Mouse (Mus musculus): ENCODE measurements around the gene Myoz1. TPM values are rescaled to one million over a fixed set of nuclear protein-coding genes. Genes with fewer than 3 reads are reported as not detected.
"Not testable (repeated sequence)": the region's sequence is repeated elsewhere in the genome, so short reads cannot be mapped to it uniquely, and the experiment has no call there.

Myoz1 gene
- 1.8 and 7.9 TPM in 2 replicates for polyA plus RNA-seq (2015; fragmentation: Nextera tagmentation; extraction: Ambion mirVana)

- no peak within 1 kb of the TSS for H3K4me3 ChIP-seq (ENCODE audit: low read length)
- no peak within 1 kb of the TSS for H3K4me2 ChIP-seq (ENCODE audit: low read depth, low read length)
- no peak within 1 kb of the TSS for H3K9ac ChIP-seq (ENCODE audit: low read length)
These were observed at the start of gene Myoz1 for GRCm38 (mm10) chr14:20656361-20656760. Gene Myoz1 (minus strand): TSS chr14:20656540.

DNA sequence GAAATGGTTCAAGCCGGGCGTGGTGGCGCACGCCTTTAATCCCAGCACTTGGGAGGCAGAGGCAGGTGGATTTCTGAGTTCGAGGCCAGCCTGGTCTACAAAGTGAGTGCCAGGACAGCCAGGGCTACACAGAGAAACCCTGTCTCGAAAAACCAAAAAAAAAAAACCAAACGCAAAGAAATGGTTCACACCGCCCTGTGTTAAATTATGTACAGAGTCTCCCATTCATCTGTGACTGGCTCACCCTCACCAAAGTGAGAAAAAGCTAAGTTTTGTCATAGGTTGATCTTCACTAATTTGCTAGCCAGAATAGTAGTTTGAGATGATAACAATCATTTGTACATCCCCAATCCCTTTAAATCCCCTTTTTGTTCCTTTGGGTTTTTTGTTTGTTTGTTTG is 47.1 kb upstream of the Myoz1 start:
- not testable (repeated sequence) for H3K27me3 ChIP-seq (ENCODE audit: control insufficient read depth, insufficient read depth, low read depth, low read length); H3K9me3 ChIP-seq (ENCODE audit: control insufficient read depth, low read length); H3K36me3 ChIP-seq (ENCODE audit: control insufficient read depth, insufficient read depth, low read length); ATAC-seq (ENCODE audit: low read depth)
- Histone ChIP-seq H3K9ac (ENCODE audit: low read length) (peak overlapping the region; percentile 83), H3K27ac (ENCODE audit: low read length) (peak overlapping the region; percentile 78), H3K4me1 (replicated peaks; ENCODE audit: control insufficient read depth, insufficient read depth, low read length) (peaks cover 22% of the 10 kb centered on the region), H3K4me2 (ENCODE audit: low read depth, low read length) (peak overlapping the region; percentile 70), H3K4me3 (ENCODE audit: low read length) (peak overlapping the region; percentile 83)
- 9% methylated on average over 7 of the region's 8 CpGs for WGBS

More at GRCm38 (mm10) chr14:20656361-20656760, at the start of gene Myoz1:
- ATAC-seq (ENCODE audit: low read depth), result no peak
- Histone ChIP-seq H3K27me3 (ENCODE audit: control insufficient read depth, insufficient read depth, low read depth, low read length) (no peaks in the 10 kb centered on the region), H3K9me3 (ENCODE audit: control insufficient read depth, low read length) (no peaks in the 10 kb centered on the region), H3K36me3 (ENCODE audit: control insufficient read depth, insufficient read depth, low read length) (no peaks in the 10 kb centered on the region), H3K4me1 (replicated peaks; ENCODE audit: control insufficient read depth, insufficient read depth, low read length) (peaks cover 3% of the 10 kb centered on the region), H3K27ac (ENCODE audit: low read length) (no peak within 1 kb of the TSS)
- 44% methylated on average over 11 of the region's 11 CpGs for WGBS

DNA sequence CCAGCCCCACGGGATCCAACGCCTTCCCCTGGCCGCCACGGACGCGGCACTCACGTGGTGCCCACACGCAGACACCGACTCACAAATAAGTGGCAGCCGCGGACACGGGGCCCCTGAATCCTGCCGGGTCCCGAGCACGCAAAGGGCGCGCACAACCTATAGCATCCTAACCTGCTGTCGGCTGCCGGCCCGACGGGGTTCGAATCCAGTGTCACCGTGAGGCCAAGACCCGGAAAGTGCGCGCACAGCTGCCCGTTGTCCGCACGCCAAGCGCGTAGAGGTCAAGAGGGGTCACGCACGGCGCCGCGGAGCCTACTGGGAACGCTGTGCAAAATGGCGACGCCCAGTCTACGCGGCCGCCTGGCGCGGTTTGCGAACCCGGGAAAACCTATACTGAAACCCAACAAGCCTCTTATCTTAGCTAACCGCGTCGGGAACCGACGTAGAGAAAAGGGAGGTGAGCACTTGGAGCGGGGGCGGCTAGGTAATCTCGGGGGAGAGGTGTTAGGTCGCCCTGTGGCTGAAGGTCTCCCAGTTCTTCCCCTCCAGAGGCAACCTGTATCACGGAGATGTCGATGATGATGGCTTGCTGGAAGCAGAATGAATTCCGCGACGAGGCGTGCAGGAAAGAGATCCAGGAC is 46.5 kb upstream of the Myoz1 start, which contains the start of gene Chchd1:
Chchd1 (plus strand) TSS at position 266 of the 641 bp plus-strand sequence.
- ATAC-seq (ENCODE audit: low read depth), result peak; percentile 75
- peak within 1 kb of the TSS; percentile 78 for H3K27ac ChIP-seq (ENCODE audit: low read length)

GRCm38 (mm10) chr14:20702096-20702740 is 45.9 kb upstream of the Myoz1 start:
- Histone ChIP-seq H3K4me2 (ENCODE audit: low read depth, low read length) (peak overlapping the region; percentile 70), H3K27ac (ENCODE audit: low read length) (peak overlapping the region; percentile 78), H3K27me3 (ENCODE audit: control insufficient read depth, insufficient read depth, low read depth, low read length) (no peaks in the 10 kb centered on the region), H3K4me3 (ENCODE audit: low read length) (peak overlapping the region; percentile 83), H3K9me3 (ENCODE audit: control insufficient read depth, low read length) (no peaks in the 10 kb centered on the region), H3K36me3 (ENCODE audit: control insufficient read depth, insufficient read depth, low read length) (peaks cover 3% of the 10 kb centered on the region; the same call in 1 of the 2 replicates), H3K9ac (ENCODE audit: low read length) (peak overlapping the region; percentile 83), H3K4me1 (replicated peaks; ENCODE audit: control insufficient read depth, insufficient read depth, low read length) (peaks cover 29% of the 10 kb centered on the region)
- 4% methylated on average over 15 of the region's 15 CpGs for WGBS
- peak; percentile 40; the same call in 1 of the 2 replicates for ATAC-seq (ENCODE audit: low read depth)

More for the DNA sequence above, 46.5 kb upstream of the Myoz1 start, which contains the start of gene Chchd1:
- H3K4me3 ChIP-seq (ENCODE audit: low read length), result peak within 1 kb of the TSS; percentile 83
- peak within 1 kb of the TSS; percentile 83 for H3K9ac ChIP-seq (ENCODE audit: low read length)
- H3K27me3 ChIP-seq (ENCODE audit: control insufficient read depth, insufficient read depth, low read depth, low read length), result no peaks in the 10 kb centered on the region
- under 1% methylated on average over 61 of the region's 61 CpGs for WGBS
- H3K9me3 ChIP-seq (ENCODE audit: control insufficient read depth, low read length), result no peaks in the 10 kb centered on the region
- peak within 1 kb of the TSS; percentile 70 for H3K4me2 ChIP-seq (ENCODE audit: low read depth, low read length)
- peaks cover 3% of the 10 kb centered on the region; the same call in 1 of the 2 replicates for H3K36me3 ChIP-seq (ENCODE audit: control insufficient read depth, insufficient read depth, low read length)
- H3K4me1 ChIP-seq (replicated peaks; ENCODE audit: control insufficient read depth, insufficient read depth, low read length), result peaks cover 23% of the 10 kb centered on the region

GRCm38 (mm10) chr14:20701554-20701953 is 45.2 kb upstream of the Myoz1 start:
- Histone ChIP-seq H3K27ac (ENCODE audit: low read length) (no peak overlapping the region), H3K36me3 (ENCODE audit: control insufficient read depth, insufficient read depth, low read length) (peaks cover 3% of the 10 kb centered on the region; the same call in 1 of the 2 replicates), H3K4me1 (replicated peaks; ENCODE audit: control insufficient read depth, insufficient read depth, low read length) (peaks cover 30% of the 10 kb centered on the region), H3K27me3 (ENCODE audit: control insufficient read depth, insufficient read depth, low read depth, low read length) (no peaks in the 10 kb centered on the region), H3K9me3 (ENCODE audit: control insufficient read depth, low read length) (no peaks in the 10 kb centered on the region), H3K4me3 (ENCODE audit: low read length) (peak overlapping the region; percentile 83), H3K4me2 (ENCODE audit: low read depth, low read length) (peak overlapping the region; percentile 70), H3K9ac (ENCODE audit: low read length) (0 out of 2 replicates have a peak overlapping the region, but pooled peaks have one; percentile 24)
- ATAC-seq (ENCODE audit: low read depth), result no peak
- WGBS, result 67% methylated on average over 8 of the region's 8 CpGs

DNA sequence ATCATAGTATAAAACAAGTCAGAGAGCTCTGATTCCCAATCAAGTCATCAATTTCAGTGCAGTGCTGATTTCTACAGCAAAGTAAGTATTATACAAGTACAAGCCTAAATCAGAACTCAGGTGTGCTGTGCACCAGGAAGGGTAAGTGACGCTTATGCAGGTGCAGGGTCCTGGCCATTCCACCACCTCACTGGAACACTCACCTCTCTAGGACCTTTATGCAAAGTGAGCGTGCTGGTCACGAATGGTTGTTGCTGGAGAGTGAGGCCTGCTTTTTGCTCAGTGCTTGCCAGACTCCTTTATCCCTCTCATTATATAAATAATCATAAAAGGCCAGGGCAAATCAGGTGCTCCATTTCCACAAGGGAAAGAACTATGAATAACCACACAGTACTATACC is 44.0 kb upstream of the Myoz1 start:
- peaks cover 3% of the 10 kb centered on the region; the same call in 1 of the 2 replicates for H3K36me3 ChIP-seq (ENCODE audit: control insufficient read depth, insufficient read depth, low read length)
- no peak overlapping the region for H3K9ac ChIP-seq (ENCODE audit: low read length)
- WGBS, result 79% methylated on average over 3 of the region's 3 CpGs
- no peak overlapping the region for H3K27ac ChIP-seq (ENCODE audit: low read length)
- H3K4me2 ChIP-seq (ENCODE audit: low read depth, low read length), result no peak overlapping the region
- no peak for ATAC-seq (ENCODE audit: low read depth)
- H3K4me3 ChIP-seq (ENCODE audit: low read length), result no peak overlapping the region
- H3K27me3 ChIP-seq (ENCODE audit: control insufficient read depth, insufficient read depth, low read depth, low read length), result no peaks in the 10 kb centered on the region
- no peaks in the 10 kb centered on the region for H3K9me3 ChIP-seq (ENCODE audit: control insufficient read depth, low read length)
- peaks cover 37% of the 10 kb centered on the region for H3K4me1 ChIP-seq (replicated peaks; ENCODE audit: control insufficient read depth, insufficient read depth, low read length)

- Histone ChIP-seq H3K27me3 (ENCODE audit: control insufficient read depth, insufficient read depth, low read depth, low read length) (no peaks in the 10 kb centered on the region), H3K36me3 (ENCODE audit: control insufficient read depth, insufficient read depth, low read length) (peaks cover 3% of the 10 kb centered on the region), H3K4me3 (ENCODE audit: low read length) (no peak overlapping the region), H3K27ac (ENCODE audit: low read length) (no peak overlapping the region), H3K9me3 (ENCODE audit: control insufficient read depth, low read length) (no peaks in the 10 kb centered on the region), H3K9ac (ENCODE audit: low read length) (no peak overlapping the region), H3K4me1 (replicated peaks; ENCODE audit: control insufficient read depth, insufficient read depth, low read length) (peaks cover 38% of the 10 kb centered on the region), H3K4me2 (ENCODE audit: low read depth, low read length) (no peak overlapping the region)
- no peak for ATAC-seq (ENCODE audit: low read depth)
- WGBS, result 88% methylated on average over 2 of the region's 2 CpGs
These were observed 42.2 kb upstream of the Myoz1 start for GRCm38 (mm10) chr14:20698515-20698914.

DNA sequence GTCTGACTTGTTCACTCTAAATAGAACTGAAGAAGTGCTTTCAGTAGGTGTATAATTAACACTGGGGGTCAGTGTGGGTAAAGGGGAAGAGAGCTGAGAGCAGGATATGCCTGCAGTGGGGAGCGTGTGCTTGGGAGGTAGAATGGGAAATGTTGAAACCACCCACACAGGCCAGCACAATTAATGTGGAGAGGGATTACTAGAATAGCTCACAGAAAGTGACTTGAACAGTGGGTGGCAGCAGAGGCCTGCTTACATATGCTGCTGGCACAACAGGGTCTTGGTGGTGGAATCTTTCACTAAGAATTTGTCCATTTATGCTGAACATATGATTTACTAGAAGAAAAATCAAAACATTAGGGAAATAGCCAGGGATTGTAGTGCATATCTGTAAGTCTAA is 40.6 kb upstream of the Myoz1 start:
- 4% methylated on average over 1 of the region's 1 CpGs for WGBS
- H3K27me3 ChIP-seq (ENCODE audit: control insufficient read depth, insufficient read depth, low read depth, low read length), result no peaks in the 10 kb centered on the region
- H3K4me1 ChIP-seq (replicated peaks; ENCODE audit: control insufficient read depth, insufficient read depth, low read length), result peaks cover 36% of the 10 kb centered on the region
- H3K4me2 ChIP-seq (ENCODE audit: low read depth, low read length), result peak overlapping the region; percentile 87
- peak overlapping the region; percentile 29 for H3K9ac ChIP-seq (ENCODE audit: low read length)
- H3K4me3 ChIP-seq (ENCODE audit: low read length), result peak overlapping the region; percentile 98
- no peaks in the 10 kb centered on the region for H3K9me3 ChIP-seq (ENCODE audit: control insufficient read depth, low read length)
- peaks cover 16% of the 10 kb centered on the region for H3K36me3 ChIP-seq (ENCODE audit: control insufficient read depth, insufficient read depth, low read length)
- ATAC-seq (ENCODE audit: low read depth), result no peak
- no peak overlapping the region for H3K27ac ChIP-seq (ENCODE audit: low read length)

DNA sequence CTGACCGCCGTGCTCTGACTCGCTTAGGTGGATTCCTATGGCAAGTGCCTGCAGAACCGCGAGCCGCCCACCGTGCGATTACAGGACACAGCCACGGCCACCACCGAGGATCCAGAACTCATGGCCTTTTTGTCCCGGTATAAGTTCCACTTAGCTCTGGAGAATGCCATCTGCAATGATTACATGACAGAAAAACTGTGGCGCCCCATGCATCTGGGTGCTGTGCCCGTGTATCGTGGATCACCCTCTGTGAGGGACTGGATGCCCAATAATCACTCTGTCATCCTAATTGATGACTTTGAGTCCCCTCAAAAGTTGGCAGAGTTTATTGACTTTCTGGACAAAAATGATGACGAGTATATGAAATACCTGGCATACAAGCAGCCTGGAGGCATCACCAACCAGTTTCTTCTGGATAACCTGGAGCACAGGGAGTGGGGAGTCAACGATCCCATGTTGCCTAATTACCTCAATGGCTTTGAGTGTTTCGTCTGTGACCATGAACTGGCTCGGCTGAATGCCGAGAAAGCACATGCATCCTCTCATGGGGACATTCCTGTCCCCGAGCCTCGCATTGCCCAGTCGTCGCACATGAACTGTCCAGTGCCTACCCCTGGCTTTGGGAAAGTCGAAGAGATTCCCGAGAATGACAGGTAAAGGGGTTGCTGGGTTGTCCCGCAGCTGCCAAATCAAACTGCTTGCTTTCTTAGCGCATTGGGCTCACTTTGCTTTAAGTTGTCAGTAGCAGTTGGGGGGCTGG is 39.6 kb upstream of the Myoz1 start:
- no peak for ATAC-seq (ENCODE audit: low read depth)
- peak overlapping the region; percentile 98 for H3K4me3 ChIP-seq (ENCODE audit: low read length)
- H3K9me3 ChIP-seq (ENCODE audit: control insufficient read depth, low read length), result no peaks in the 10 kb centered on the region
- peak overlapping the region; percentile 99 for H3K27ac ChIP-seq (ENCODE audit: low read length)
- peaks cover 24% of the 10 kb centered on the region for H3K36me3 ChIP-seq (ENCODE audit: control insufficient read depth, insufficient read depth, low read length)
- H3K4me1 ChIP-seq (replicated peaks; ENCODE audit: control insufficient read depth, insufficient read depth, low read length), result peaks cover 28% of the 10 kb centered on the region
- peak overlapping the region; percentile 96 for H3K9ac ChIP-seq (ENCODE audit: low read length)
- H3K4me2 ChIP-seq (ENCODE audit: low read depth, low read length), result peak overlapping the region; percentile 87
- no peaks in the 10 kb centered on the region for H3K27me3 ChIP-seq (ENCODE audit: control insufficient read depth, insufficient read depth, low read depth, low read length)
- WGBS, result 8% methylated on average over 27 of the region's 27 CpGs
